Mouse (Mus musculus): ENCODE results near the gene Slc38a2. TPM values are rescaled to one million over a fixed set of nuclear protein-coding genes. Genes with fewer than 3 reads are reported as not detected.

The Slc38a2 gene
- polyA plus RNA-seq, 1 experiment from 2014 or later: 29.6 TPM

GRCm38 (mm10) chr15:96736663-96737385 lies 37.3 kb upstream of the Slc38a2 start:
- H3K4me3 ChIP-seq (ENCODE audit: low read depth, low read length): no peak overlapping the region
- 57% methylated on average over 15 of the region's 15 CpGs for WGBS (ENCODE audit: insufficient replicate concordance)
- 0 out of 2 replicates have a peak overlapping the region, but pooled peaks have one; percentile 10 for H3K4me2 ChIP-seq (ENCODE audit: low read depth, low read length)
- TF ChIP-seq CTCF (IDR thresholded peaks at IDR 0.05; ENCODE audit: low read depth) (no peak), EP300 (IDR thresholded peaks at IDR 0.05; ENCODE audit: low read depth) (no peak)
- no peaks in the 10 kb centered on the region for H3K9me3 ChIP-seq (ENCODE audit: low read length)
- ATAC-seq (no peak), DNase-seq (no peak)
- H3K27ac ChIP-seq (ENCODE audit: low read depth): no peak overlapping the region
- H3K27me3 ChIP-seq (ENCODE audit: insufficient read depth, low read length): no peaks in the 10 kb centered on the region
- peaks cover 6% of the 10 kb centered on the region; the same call in 1 of the 2 replicates for H3K4me1 ChIP-seq (ENCODE audit: insufficient read depth)
- H3K9ac ChIP-seq (replicated peaks): no peak overlapping the region
- no peaks in the 10 kb centered on the region for H3K36me3 ChIP-seq (replicated peaks; ENCODE audit: insufficient read depth, low read length)

- no peak overlapping the region; the same call in 1 of the 2 replicates for H3K4me2 ChIP-seq (ENCODE audit: low read depth, low read length)
- DNase-seq (no peak), ATAC-seq (peak; percentile 55; the same call in 1 of the 2 replicates)
- H3K36me3 ChIP-seq (replicated peaks; ENCODE audit: insufficient read depth, low read length): no peaks in the 10 kb centered on the region
- 57% methylated on average over 15 of the region's 15 CpGs for WGBS (ENCODE audit: insufficient replicate concordance)
- H3K27ac ChIP-seq (ENCODE audit: low read depth): 0 out of 2 replicates have a peak overlapping the region, but pooled peaks have one; percentile 7
- H3K9me3 ChIP-seq (ENCODE audit: low read length): no peaks in the 10 kb centered on the region
- no peak for TF ChIP-seq EP300 (IDR thresholded peaks at IDR 0.05; ENCODE audit: low read depth)
- no peak for TF ChIP-seq CTCF (IDR thresholded peaks at IDR 0.05; ENCODE audit: low read depth)
- no peak overlapping the region for H3K9ac ChIP-seq (replicated peaks)
- H3K27me3 ChIP-seq (ENCODE audit: insufficient read depth, low read length): no peaks in the 10 kb centered on the region
- no peak overlapping the region for H3K4me3 ChIP-seq (ENCODE audit: low read depth, low read length)
- peaks cover 6% of the 10 kb centered on the region; the same call in 1 of the 2 replicates for H3K4me1 ChIP-seq (ENCODE audit: insufficient read depth)
Observed at GRCm38 (mm10) chr15:96735562-96736160, 36.1 kb upstream of the Slc38a2 start.

GRCm38 (mm10) chr15:96734423-96734822 lies 34.9 kb upstream of the Slc38a2 start:
- Histone ChIP-seq H3K4me2 (ENCODE audit: low read depth, low read length) (no peak overlapping the region), H3K36me3 (replicated peaks; ENCODE audit: insufficient read depth, low read length) (no peaks in the 10 kb centered on the region), H3K9ac (replicated peaks) (no peak overlapping the region), H3K9me3 (ENCODE audit: low read length) (no peaks in the 10 kb centered on the region), H3K4me3 (ENCODE audit: low read depth, low read length) (no peak overlapping the region), H3K27ac (ENCODE audit: low read depth) (no peak overlapping the region), H3K4me1 (ENCODE audit: insufficient read depth) (peaks cover 8% of the 10 kb centered on the region), H3K27me3 (ENCODE audit: insufficient read depth, low read length) (no peaks in the 10 kb centered on the region)
- 55% methylated on average over 7 of the region's 7 CpGs for WGBS (ENCODE audit: insufficient replicate concordance)
- no peak for ATAC-seq
- no peak for DNase-seq
- TF ChIP-seq EP300 (IDR thresholded peaks at IDR 0.05; ENCODE audit: low read depth) (no peak), CTCF (IDR thresholded peaks at IDR 0.05; ENCODE audit: low read depth) (no peak)

- no peaks in the 10 kb centered on the region for H3K36me3 ChIP-seq (replicated peaks; ENCODE audit: insufficient read depth, low read length)
- 79% methylated on average over 9 of the region's 9 CpGs for WGBS (ENCODE audit: insufficient replicate concordance)
Observed at GRCm38 (mm10) chr15:96730416-96730815, 30.9 kb upstream of the Slc38a2 start.

GRCm38 (mm10) chr15:96729785-96730184 lies 30.3 kb upstream of the Slc38a2 start:
- H3K9me3 ChIP-seq (ENCODE audit: low read length): no peaks in the 10 kb centered on the region
- TF ChIP-seq CTCF (IDR thresholded peaks at IDR 0.05; ENCODE audit: low read depth): no peak
- no peak for TF ChIP-seq EP300 (IDR thresholded peaks at IDR 0.05; ENCODE audit: low read depth)
- peaks cover 10% of the 10 kb centered on the region for H3K4me1 ChIP-seq (ENCODE audit: insufficient read depth)
- no peaks in the 10 kb centered on the region for H3K36me3 ChIP-seq (replicated peaks; ENCODE audit: insufficient read depth, low read length)
- no peak overlapping the region for H3K4me3 ChIP-seq (ENCODE audit: low read depth, low read length)
- DNase-seq (no peak), ATAC-seq (no peak)
- H3K27me3 ChIP-seq (ENCODE audit: insufficient read depth, low read length): no peaks in the 10 kb centered on the region
- H3K4me2 ChIP-seq (ENCODE audit: low read depth, low read length): no peak overlapping the region
- H3K27ac ChIP-seq (ENCODE audit: low read depth): no peak overlapping the region
- 72% methylated on average over 9 of the region's 9 CpGs for WGBS (ENCODE audit: insufficient replicate concordance)
- no peak overlapping the region for H3K9ac ChIP-seq (replicated peaks)

More at GRCm38 (mm10) chr15:96730416-96730815, 30.9 kb upstream of the Slc38a2 start:
- ATAC-seq (no peak), DNase-seq (no peak)
- H3K4me1 ChIP-seq (ENCODE audit: insufficient read depth): peaks cover 10% of the 10 kb centered on the region
- H3K27me3 ChIP-seq (ENCODE audit: insufficient read depth, low read length): no peaks in the 10 kb centered on the region
- no peak overlapping the region for H3K27ac ChIP-seq (ENCODE audit: low read depth)
- H3K9me3 ChIP-seq (ENCODE audit: low read length): no peaks in the 10 kb centered on the region
- H3K4me3 ChIP-seq (ENCODE audit: low read depth, low read length): no peak overlapping the region
- H3K4me2 ChIP-seq (ENCODE audit: low read depth, low read length): no peak overlapping the region
- no peak for TF ChIP-seq CTCF (IDR thresholded peaks at IDR 0.05; ENCODE audit: low read depth)
- TF ChIP-seq EP300 (IDR thresholded peaks at IDR 0.05; ENCODE audit: low read depth): no peak
- no peak overlapping the region for H3K9ac ChIP-seq (replicated peaks)

- WGBS (ENCODE audit: insufficient replicate concordance): 24% methylated on average over 10 of the region's 10 CpGs
- Histone ChIP-seq H3K9me3 (ENCODE audit: low read length) (no peaks in the 10 kb centered on the region), H3K4me3 (ENCODE audit: low read depth, low read length) (no peak overlapping the region), H3K36me3 (replicated peaks; ENCODE audit: insufficient read depth, low read length) (no peaks in the 10 kb centered on the region), H3K27me3 (ENCODE audit: insufficient read depth, low read length) (no peaks in the 10 kb centered on the region), H3K27ac (ENCODE audit: low read depth) (0 out of 2 replicates have a peak overlapping the region, but pooled peaks have one; percentile 11), H3K4me2 (ENCODE audit: low read depth, low read length) (no peak overlapping the region), H3K9ac (replicated peaks) (no peak overlapping the region), H3K4me1 (ENCODE audit: insufficient read depth) (peaks cover 10% of the 10 kb centered on the region)
- no peak for DNase-seq
- ATAC-seq: peak; percentile 33
- TF ChIP-seq EP300 (IDR thresholded peaks at IDR 0.05; ENCODE audit: low read depth): peak; percentile 61; the same call in 1 of the 2 replicates
- TF ChIP-seq CTCF (IDR thresholded peaks at IDR 0.05; ENCODE audit: low read depth): no peak
Observed at GRCm38 (mm10) chr15:96728993-96729392, 29.5 kb upstream of the Slc38a2 start.
